Mouse (Mus musculus) small intestine, adult 2 months (tissue): ENCODE data around the gene Plac1.

Experiments
- CTCF ChIP-seq: fragments of 200-500 bp; IDR thresholded peaks from 2 replicates; pipeline ENCODE4 v1.5.1; 2012; ENCODE audit warnings: low read depth, mild to moderate bottlenecking, control low read depth, inconsistent platforms, low read length, moderate library complexity, mixed read lengths; ENCODE audit not compliant: insufficient replicate concordance, insufficient read length; ENCODE audit errors: extremely low read depth
- POLR2A ChIP-seq: fragments of 200-500 bp; IDR thresholded peaks from 2 replicates; pipeline ENCODE4 v1.6.1; 2012; ENCODE audit warnings: low read depth, mild to moderate bottlenecking, control low read depth, inconsistent platforms, low read length, moderate library complexity

DNA sequence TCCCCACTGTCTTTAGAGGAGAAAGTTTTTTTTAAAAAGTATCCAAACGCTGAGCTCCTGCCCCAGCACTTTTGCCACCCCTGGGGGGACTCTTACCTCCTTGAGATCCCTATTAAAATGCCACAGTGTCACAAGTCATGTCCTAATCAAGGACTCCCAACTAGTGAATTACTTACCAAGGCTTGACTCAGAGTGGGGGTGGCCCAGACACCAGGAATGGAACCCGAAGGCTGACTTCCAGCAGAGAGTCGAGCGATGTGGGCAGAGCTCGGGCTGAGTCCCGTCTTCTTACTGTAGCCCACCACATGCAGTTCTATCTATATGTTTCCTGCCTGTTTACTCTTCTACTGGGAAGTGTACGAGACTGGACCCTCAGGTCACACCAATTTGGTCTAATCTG is 30.5 kb downstream of the Plac1 start:
- TF ChIP-seq POLR2A (no peak), CTCF (no peak)
